Mouse (Mus musculus) liver, adult (tissue): Measurements from ENCODE around the gene Atf4.

Experiments
- GATA4 ChIP-seq: IDR thresholded peaks from 2 replicates; pipeline ENCODE4 v1.6.1; 2014; ENCODE audit warnings: mild to moderate bottlenecking, low read length; ENCODE audit not compliant: insufficient replicate concordance

The Atf4 gene

GRCm38 (mm10) chr15:80233733-80234509 is 21.1 kb upstream of the Atf4 start, which contains the start of gene Mief1:
TSS of gene Mief1 (plus strand) at chr15:80234018.
- peak; percentile 47; the same call in 1 of the 2 replicates for TF ChIP-seq GATA4

DNA sequence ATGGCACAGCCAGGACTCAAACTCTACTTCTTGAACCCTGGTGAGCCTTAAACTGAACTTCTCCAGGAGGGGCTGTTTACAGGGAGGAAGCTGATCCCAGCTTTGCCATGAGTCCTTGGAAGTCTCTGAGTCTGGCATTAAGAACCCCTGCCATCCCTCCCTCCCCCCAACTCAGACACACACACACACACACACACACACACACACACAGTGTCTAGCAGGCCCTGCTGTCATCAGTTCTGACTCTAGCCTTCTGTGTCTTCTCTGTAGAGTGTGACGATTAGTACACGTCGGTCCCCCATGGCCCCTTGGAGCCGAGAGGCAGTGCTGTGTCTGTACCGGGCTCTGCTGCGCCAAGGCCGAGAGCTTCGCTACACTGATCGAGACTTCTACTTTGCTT is 19.4 kb upstream of the Atf4 start, which contains the start of gene AC140267.1:
TSS of gene AC140267.1 (plus strand) at position 301 of the 400 bp plus-strand sequence.
- TF ChIP-seq GATA4, result no peak

DNA sequence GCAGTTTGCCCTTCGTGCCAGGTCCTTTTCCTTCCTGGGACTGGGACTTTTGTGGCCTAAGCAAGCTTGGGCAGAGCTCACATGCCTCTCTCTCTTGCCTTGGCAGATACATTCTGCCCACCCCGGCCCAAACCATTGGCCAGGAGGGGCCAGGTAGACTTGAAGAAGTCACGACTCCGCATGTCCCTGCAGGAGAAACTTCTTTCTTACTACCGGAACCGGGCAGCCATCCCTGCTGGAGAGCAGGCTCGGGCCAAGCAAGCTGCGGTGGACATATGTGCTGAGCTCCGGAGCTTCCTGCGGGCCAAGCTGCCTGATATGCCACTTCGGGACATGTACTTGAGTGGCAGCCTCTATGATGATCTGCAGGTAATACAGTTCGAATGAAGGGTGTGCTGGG is 6.8 kb upstream of the Atf4 start:
- TF ChIP-seq GATA4, result no peak

GRCm38 (mm10) chr15:80248596-80248995 is 6.4 kb upstream of the Atf4 start:
- TF ChIP-seq GATA4, result peak; percentile 88

DNA sequence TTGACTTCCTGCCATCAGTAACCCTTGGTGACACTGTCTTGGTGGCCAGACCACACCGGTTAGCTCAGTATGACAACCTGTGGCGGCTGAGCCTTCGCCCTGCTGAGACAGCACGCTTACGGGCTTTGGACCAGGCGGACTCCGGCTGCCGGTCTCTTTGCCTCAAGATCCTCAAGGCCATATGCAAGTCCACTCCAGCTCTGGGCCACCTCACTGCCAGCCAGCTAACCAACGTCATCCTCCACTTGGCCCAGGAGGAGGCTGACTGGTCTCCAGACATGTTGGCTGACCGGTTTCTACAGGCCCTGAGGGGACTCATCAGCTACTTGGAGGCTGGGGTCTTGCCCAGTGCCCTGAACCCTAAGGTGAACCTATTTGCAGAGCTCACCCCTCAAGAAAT is 5.3 kb upstream of the Atf4 start:
- TF ChIP-seq GATA4, result no peak

- peak; percentile 70 for TF ChIP-seq GATA4
Observed at GRCm38 (mm10) chr15:80250586-80250985, 4.4 kb upstream of the Atf4 start.

- no peak for TF ChIP-seq GATA4
Observed at GRCm38 (mm10) chr15:80253530-80253929, 1.5 kb upstream of the Atf4 start.

DNA sequence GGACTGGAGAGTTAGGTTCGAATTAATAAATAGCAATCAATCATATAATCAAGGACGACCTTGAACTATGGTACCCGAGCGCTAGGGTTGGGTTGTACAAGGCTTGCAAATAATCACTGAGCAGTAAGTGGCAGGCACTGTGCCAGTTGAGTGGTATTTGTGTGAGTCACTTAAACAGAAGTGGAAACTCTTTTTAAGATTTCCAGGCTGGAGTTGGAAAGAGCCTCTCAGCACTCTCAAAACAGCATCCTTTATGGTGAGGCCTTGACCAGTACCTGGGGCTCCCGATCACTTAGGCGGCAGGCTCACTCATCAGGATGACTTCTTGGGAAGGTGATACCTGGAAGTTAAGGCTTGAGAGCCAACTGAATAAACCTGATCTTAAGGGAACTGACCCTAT is 777 bp upstream of the Atf4 start:
- TF ChIP-seq GATA4, result no peak

GRCm38 (mm10) chr15:80255646-80256121 is 700 bp downstream of the Atf4 start:
- TF ChIP-seq GATA4, result no peak

DNA sequence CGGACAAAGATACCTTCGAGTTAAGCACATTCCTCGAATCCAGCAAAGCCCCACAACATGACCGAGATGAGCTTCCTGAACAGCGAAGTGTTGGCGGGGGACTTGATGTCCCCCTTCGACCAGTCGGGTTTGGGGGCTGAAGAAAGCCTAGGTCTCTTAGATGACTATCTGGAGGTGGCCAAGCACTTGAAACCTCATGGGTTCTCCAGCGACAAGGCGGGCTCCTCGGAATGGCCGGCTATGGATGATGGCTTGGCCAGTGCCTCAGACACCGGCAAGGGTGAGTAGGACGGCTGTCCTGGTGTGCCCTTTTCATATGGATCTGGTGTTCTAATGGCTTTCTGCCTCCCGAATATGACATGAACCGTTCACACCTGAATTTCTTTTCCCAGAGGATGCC is 1.3 kb downstream of the Atf4 start:
- no peak for TF ChIP-seq GATA4

DNA sequence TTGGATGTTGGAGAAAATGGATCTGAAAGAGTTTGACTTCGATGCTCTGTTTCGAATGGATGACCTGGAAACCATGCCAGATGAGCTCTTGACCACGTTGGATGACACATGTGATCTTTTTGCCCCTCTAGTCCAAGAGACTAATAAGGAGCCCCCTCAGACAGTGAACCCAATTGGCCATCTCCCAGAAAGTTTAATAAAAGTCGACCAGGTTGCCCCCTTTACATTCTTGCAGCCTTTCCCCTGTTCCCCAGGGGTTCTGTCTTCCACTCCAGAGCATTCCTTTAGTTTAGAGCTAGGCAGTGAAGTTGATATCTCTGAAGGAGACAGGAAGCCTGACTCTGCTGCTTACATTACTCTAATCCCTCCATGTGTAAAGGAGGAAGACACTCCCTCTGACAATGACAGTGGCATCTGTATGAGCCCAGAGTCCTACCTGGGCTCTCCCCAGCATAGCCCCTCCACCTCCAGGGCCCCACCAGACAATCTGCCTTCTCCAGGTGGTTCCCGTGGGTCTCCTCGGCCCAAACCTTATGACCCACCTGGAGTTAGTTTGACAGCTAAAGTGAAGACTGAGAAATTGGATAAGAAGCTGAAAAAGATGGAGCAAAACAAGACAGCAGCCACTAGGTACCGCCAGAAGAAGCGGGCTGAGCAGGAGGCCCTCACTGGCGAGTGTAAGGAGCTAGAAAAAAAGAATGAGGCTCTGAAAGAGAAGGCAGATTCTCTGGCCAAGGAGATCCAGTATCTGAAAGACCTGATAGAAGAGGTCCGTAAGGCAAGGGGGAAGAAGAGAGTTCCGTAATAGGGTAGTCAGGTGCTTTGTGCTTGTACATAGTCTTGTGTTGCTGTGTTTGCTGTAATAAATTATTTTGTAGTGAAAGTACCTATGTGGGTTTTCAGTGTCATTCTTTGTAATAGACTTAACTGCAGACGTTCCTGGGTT is 1.9 kb downstream of the Atf4 start:
- TF ChIP-seq GATA4, result no peak

GRCm38 (mm10) chr15:80257602-80258239 is 2.7 kb downstream of the Atf4 start:
- TF ChIP-seq GATA4, result no peak

- no peak for TF ChIP-seq GATA4
Observed at GRCm38 (mm10) chr15:80258240-80259170, 3.5 kb downstream of the Atf4 start.

DNA sequence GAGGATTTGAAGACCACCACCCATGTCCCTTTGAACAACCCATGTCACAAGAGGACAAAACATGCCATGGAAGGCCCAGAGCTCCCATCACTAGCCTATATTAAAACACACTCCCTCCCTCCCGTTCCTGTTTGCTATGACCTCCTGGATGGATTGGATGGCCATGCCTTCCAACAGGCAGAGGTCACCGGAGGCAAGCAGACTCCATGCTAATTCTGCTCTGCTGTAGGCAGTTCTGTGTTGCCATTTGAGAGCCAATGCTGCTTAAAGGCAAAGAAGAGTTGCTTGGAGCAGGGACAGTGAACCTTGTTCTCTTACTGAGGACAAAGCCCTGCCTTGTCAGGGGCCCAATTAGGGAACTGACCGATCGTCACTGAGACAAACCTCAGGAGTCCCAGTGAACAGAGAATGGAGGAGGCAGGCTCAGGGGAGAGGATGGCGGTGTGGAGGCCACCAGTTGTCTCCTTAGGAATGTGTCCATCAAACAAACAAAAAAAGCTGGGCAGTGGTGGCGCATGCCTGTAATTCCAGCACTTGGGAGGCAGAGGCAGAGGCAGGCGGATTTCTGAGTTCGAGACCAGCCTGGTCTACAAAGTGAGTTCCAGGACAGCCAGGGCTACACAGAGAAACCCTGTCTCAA is 4.5 kb downstream of the Atf4 start:
- no peak for TF ChIP-seq GATA4
